Mouse (Mus musculus) embryo, embryonic 11 days (tissue): ENCODE results near the gene Etfbkmt.
A peak's percentile ranks its signal among the peaks of the same experiment; 100 is the strongest.
"Not testable (repeated sequence)": the region's sequence is repeated elsewhere in the genome, so short reads cannot be mapped to it uniquely, and the experiment has no call there.

ENCODE experiments used
- DNase-seq: peaks from one replicate; pipeline ENCODE4 v3.0.0-alpha.2; 2015

The Etfbkmt gene

GRCm38 (mm10) chr6:149188041-149188924 is 48.6 kb downstream of the Etfbkmt start, which contains the start of gene Amn1:
Gene Amn1, minus strand, starts transcription at chr6:149188712.
- peak; percentile 99 for DNase-seq

- no peak for DNase-seq
Observed at GRCm38 (mm10) chr6:149188925-149189257, 49.2 kb downstream of the Etfbkmt start.

- DNase-seq, result no peak
Observed at GRCm38 (mm10) chr6:149189340-149189922, 49.8 kb downstream of the Etfbkmt start.

- DNase-seq, result not testable (repeated sequence)
Observed at GRCm38 (mm10) chr6:149191951-149192350, 52.3 kb downstream of the Etfbkmt start.

- peak; percentile 7 for DNase-seq
Observed at GRCm38 (mm10) chr6:149193276-149193905, 53.7 kb downstream of the Etfbkmt start.

GRCm38 (mm10) chr6:149197116-149197515 is 57.5 kb downstream of the Etfbkmt start:
- peak; percentile 4 for DNase-seq

- no peak for DNase-seq
Observed at GRCm38 (mm10) chr6:149198572-149198971, 58.9 kb downstream of the Etfbkmt start.
